Mouse (Mus musculus) lung, adult 18-20 months (tissue): ENCODE measurements at regions not wholly inside any gene's neighbourhood (a gene's known extent, or its start where the extent isn't known, plus 50 kb on each side); places are given as distances from the start of the nearest gene placed in this dataset.
"Not testable (repeated sequence)": the region's sequence is repeated elsewhere in the genome, so short reads cannot be mapped to it uniquely, and the experiment has no call there.

Source experiments
- DNase-seq, 2 experiments: peaks; one replicate each; pipeline ENCODE4 v3.0.0; 2022; ENCODE audit warnings: mixed read lengths in 2 of 2

GRCm38 (mm10) chr9:43857988-43858387, 114.2 kb downstream of the Nectin1 start:
- DNase-seq, result no peak

GRCm38 (mm10) chr9:43858761-43859160, 115.0 kb downstream of the Nectin1 start:
- DNase-seq, result no peak

- no peak for DNase-seq
Measured at GRCm38 (mm10) chr9:43860264-43860663, 116.5 kb downstream of the Nectin1 start.

GRCm38 (mm10) chr9:43861375-43861774, 117.6 kb downstream of the Nectin1 start:
- no peak for DNase-seq

- not testable (repeated sequence) for DNase-seq
Measured at GRCm38 (mm10) chr9:43862034-43862433, 118.2 kb downstream of the Nectin1 start.

GRCm38 (mm10) chr9:43863609-43864397, 120.0 kb downstream of the Nectin1 start:
- DNase-seq, result peak; percentile 15 to 18

GRCm38 (mm10) chr9:43866802-43867201, 123.0 kb downstream of the Nectin1 start:
- DNase-seq, result no peak

GRCm38 (mm10) chr9:43873841-43874240, 130.1 kb downstream of the Nectin1 start:
- DNase-seq, result peak in 1 of 2 experiments; percentile 4

GRCm38 (mm10) chr9:43874332-43874731, 130.5 kb downstream of the Nectin1 start:
- DNase-seq, result peak; percentile 9 to 15

- peak; percentile 8 to 18 for DNase-seq
Measured at GRCm38 (mm10) chr9:43879220-43879968, 135.6 kb downstream of the Nectin1 start.

- no peak for DNase-seq
Measured at GRCm38 (mm10) chr9:43879969-43880396, 136.2 kb downstream of the Nectin1 start.

GRCm38 (mm10) chr9:43893086-43893485, 149.3 kb downstream of the Nectin1 start:
- DNase-seq, result no peak

- DNase-seq, result no peak
Measured at GRCm38 (mm10) chr9:43899239-43899638, 143.9 kb upstream of the Thy1 start.

GRCm38 (mm10) chr9:43908325-43908724, 134.9 kb upstream of the Thy1 start:
- no peak for DNase-seq

GRCm38 (mm10) chr9:43915015-43915414, 128.2 kb upstream of the Thy1 start:
- DNase-seq, result no peak

GRCm38 (mm10) chr9:43917467-43917866, 125.7 kb upstream of the Thy1 start:
- no peak for DNase-seq

- DNase-seq, result no peak
Measured at GRCm38 (mm10) chr9:43919010-43919409, 124.2 kb upstream of the Thy1 start.

GRCm38 (mm10) chr9:43920053-43920754, 123.0 kb upstream of the Thy1 start:
- peak; percentile 46 to 53 for DNase-seq

- DNase-seq, result no peak
Measured at GRCm38 (mm10) chr9:43922231-43922630, 121.0 kb upstream of the Thy1 start.

GRCm38 (mm10) chr9:43923088-43923487, 120.1 kb upstream of the Thy1 start:
- DNase-seq, result no peak

- DNase-seq, result no peak
Measured at GRCm38 (mm10) chr9:43924795-43925194, 118.4 kb upstream of the Thy1 start.

- no peak for DNase-seq
Measured at GRCm38 (mm10) chr9:43929312-43930036, 113.7 kb upstream of the Thy1 start.

GRCm38 (mm10) chr9:43930037-43930404, 113.2 kb upstream of the Thy1 start:
- no peak for DNase-seq
